Mouse (Mus musculus) limb, embryonic 14.5 days (tissue): Measurements from ENCODE around the gene Polr2i. TPM values are rescaled to one million over a fixed set of nuclear protein-coding genes. Genes with fewer than 3 reads are reported as not detected.

Experiments
- ATAC-seq: fragments of 200-750 bp; cut with Nextera tagmentation; 2 replicates; pipeline ENCODE4 v1.8.0; 2017; ENCODE audit warnings: low read depth, moderate number of reproducible peaks, moderate TSS enrichment; ENCODE audit not compliant: low FRiP score
- DNase-seq: peaks from one replicate; pipeline ENCODE4 v3.0.0-alpha.2; 2015; ENCODE audit warnings: low spot score
- H3K27ac ChIP-seq: fragments of 300-500 bp; sonication (generic); replicated peaks from 2 replicates; pipeline ENCODE4 v1.5.1; 2014; ENCODE audit warnings: low read depth, mild to moderate bottlenecking, low read length, moderate library complexity, mixed read lengths
- H3K27me3 ChIP-seq: fragments of 300-500 bp; sonication (generic); 2 replicates; pipeline ENCODE4 v1.6.1; 2014; ENCODE audit warnings: low read length, mixed read lengths; ENCODE audit not compliant: control insufficient read depth, insufficient read depth
- H3K36me3 ChIP-seq: fragments of 300-500 bp; sonication (generic); 2 replicates; pipeline ENCODE4 v1.6.1; 2014; ENCODE audit warnings: mild to moderate bottlenecking, low read length, moderate library complexity, mixed read lengths; ENCODE audit not compliant: control insufficient read depth, insufficient read depth
- H3K4me1 ChIP-seq: fragments of 300-500 bp; sonication (generic); 2 replicates; pipeline ENCODE4 v1.6.1; 2014; ENCODE audit warnings: antibody characterized with exemption, low read length, mixed read lengths; ENCODE audit not compliant: control insufficient read depth, insufficient read depth
- H3K4me2 ChIP-seq: fragments of 300-500 bp; sonication (generic); replicated peaks from 2 replicates; pipeline ENCODE4 v1.6.1; 2014; ENCODE audit warnings: low read depth, mild to moderate bottlenecking, low read length, moderate library complexity; ENCODE audit not compliant: severe bottlenecking
- H3K4me3 ChIP-seq: fragments of 300-500 bp; sonication (generic); replicated peaks from 2 replicates; pipeline ENCODE4 v1.5.1; 2014; ENCODE audit warnings: low read length
- H3K9ac ChIP-seq: fragments of 300-500 bp; sonication (generic); 2 replicates; pipeline ENCODE4 v1.6.1; 2014; ENCODE audit warnings: mild to moderate bottlenecking, low read depth, low read length, moderate library complexity; ENCODE audit not compliant: severe bottlenecking
- H3K9me3 ChIP-seq: fragments of 300-500 bp; sonication (generic); 2 replicates; pipeline ENCODE4 v1.6.1; 2016; ENCODE audit warnings: low read length; ENCODE audit not compliant: control insufficient read depth
- POLR2A ChIP-seq: fragments of 200-500 bp; IDR thresholded peaks from 2 replicates; pipeline ENCODE4 v1.8.0; 2012; ENCODE audit warnings: inconsistent platforms, mild to moderate bottlenecking, moderate library complexity, borderline replicate concordance; ENCODE audit not compliant: insufficient read depth, insufficient read length; ENCODE audit errors: extremely low read depth
- WGBS: fragments of 180-500 bp; shearing (Covaris S2); extraction: QIAGEN DNeasy Blood & Tissue Kit; methylation state at CpG from one replicate; pipeline ENCODE4 v1.1.7; 2014; 5-methylcytosine and 5-hydroxymethylcytosine counted together
- polyA plus RNA-seq, 2 experiments: library from polyadenylated mRNA; depleted of rRNA in 1 of 2; stranded (reverse) in 1 of 2; unstranded in 1 of 2; fragments of >200 nt; fragmentation: Nextera tagmentation in 1 of 2; extraction: Ambion mirVana in 1 of 2; gene quantifications; 2 replicates each; pipeline versions ENCODE4 v1.2.1 to v1.2.3; 2012 to 2014

The Polr2i gene
- polyA plus RNA-seq, 2 experiments: 186 to 227 TPM

GRCm38 (mm10) chr7:30265935-30266334 lies 34.2 kb downstream of the Polr2i start:
- ATAC-seq (no peak), DNase-seq (no peak)
- no peak for TF ChIP-seq POLR2A
- Histone ChIP-seq H3K27ac (no peak overlapping the region), H3K9me3 (no peaks in the 10 kb centered on the region), H3K4me2 (no peak overlapping the region), H3K9ac (no peak overlapping the region), H3K4me1 (no peaks in the 10 kb centered on the region), H3K36me3 (peaks cover 9% of the 10 kb centered on the region; the same call in 1 of the 2 replicates), H3K27me3 (no peaks in the 10 kb centered on the region), H3K4me3 (no peak overlapping the region)
- WGBS: 88% methylated on average over 7 of the region's 7 CpGs

GRCm38 (mm10) chr7:30266780-30267179 lies 35.0 kb downstream of the Polr2i start:
- ATAC-seq (no peak), DNase-seq (no peak)
- no peak overlapping the region for H3K4me2 ChIP-seq
- no peaks in the 10 kb centered on the region for H3K27me3 ChIP-seq
- no peak overlapping the region for H3K4me3 ChIP-seq
- no peak overlapping the region for H3K27ac ChIP-seq
- H3K9me3 ChIP-seq: no peaks in the 10 kb centered on the region
- no peak overlapping the region for H3K9ac ChIP-seq
- peaks cover 5% of the 10 kb centered on the region; the same call in 1 of the 2 replicates for H3K36me3 ChIP-seq
- H3K4me1 ChIP-seq: no peaks in the 10 kb centered on the region
- no peak for TF ChIP-seq POLR2A
- 89% methylated on average over 3 of the region's 3 CpGs for WGBS

- H3K27me3 ChIP-seq: no peaks in the 10 kb centered on the region
- 91% methylated on average over 4 of the region's 4 CpGs for WGBS
- no peak overlapping the region for H3K4me3 ChIP-seq
- H3K27ac ChIP-seq: no peak overlapping the region
- H3K36me3 ChIP-seq: no peaks in the 10 kb centered on the region
- H3K9ac ChIP-seq: no peak overlapping the region
- no peak overlapping the region for H3K4me2 ChIP-seq
- ATAC-seq (no peak), DNase-seq (no peak)
- H3K9me3 ChIP-seq: no peaks in the 10 kb centered on the region
- no peak for TF ChIP-seq POLR2A
- H3K4me1 ChIP-seq: no peaks in the 10 kb centered on the region
Observed at GRCm38 (mm10) chr7:30269641-30270040, 37.9 kb downstream of the Polr2i start.

- H3K36me3 ChIP-seq: no peaks in the 10 kb centered on the region
- no peak for TF ChIP-seq POLR2A
- H3K4me2 ChIP-seq: no peak overlapping the region
- H3K4me1 ChIP-seq: peaks cover under 1% of the 10 kb centered on the region; the same call in 1 of the 2 replicates
- H3K9me3 ChIP-seq: no peaks in the 10 kb centered on the region
- H3K27ac ChIP-seq: no peak overlapping the region
- no peak overlapping the region for H3K9ac ChIP-seq
- ATAC-seq: no peak
- WGBS: 73% methylated on average over 6 of the region's 6 CpGs
- no peak overlapping the region for H3K4me3 ChIP-seq
- no peaks in the 10 kb centered on the region for H3K27me3 ChIP-seq
- DNase-seq: no peak
Observed at GRCm38 (mm10) chr7:30274383-30274782, 42.6 kb downstream of the Polr2i start.

GRCm38 (mm10) chr7:30278911-30279310 lies 47.2 kb downstream of the Polr2i start:
- Histone ChIP-seq H3K4me3 (no peak overlapping the region), H3K4me2 (0 out of 2 replicates have a peak overlapping the region, but pooled peaks have one; percentile 92), H3K9me3 (no peaks in the 10 kb centered on the region), H3K9ac (no peak overlapping the region), H3K36me3 (no peaks in the 10 kb centered on the region), H3K4me1 (peaks cover 5% of the 10 kb centered on the region; the same call in 1 of the 2 replicates), H3K27me3 (no peaks in the 10 kb centered on the region), H3K27ac (no peak overlapping the region)
- WGBS: 47% methylated on average over 2 of the region's 2 CpGs
- TF ChIP-seq POLR2A: no peak
- no peak for DNase-seq
- no peak for ATAC-seq
